Mouse (Mus musculus) ovary, postnatal 14 days (tissue): Measurements from ENCODE around the gene B3galt1.
A peak's percentile ranks its signal among the peaks of the same experiment; 100 is the strongest.

Experiments
- DNase-seq: peaks from one replicate; pipeline ENCODE4 v3.0.0; 2022; ENCODE audit warnings: low spot score

The B3galt1 gene

DNA sequence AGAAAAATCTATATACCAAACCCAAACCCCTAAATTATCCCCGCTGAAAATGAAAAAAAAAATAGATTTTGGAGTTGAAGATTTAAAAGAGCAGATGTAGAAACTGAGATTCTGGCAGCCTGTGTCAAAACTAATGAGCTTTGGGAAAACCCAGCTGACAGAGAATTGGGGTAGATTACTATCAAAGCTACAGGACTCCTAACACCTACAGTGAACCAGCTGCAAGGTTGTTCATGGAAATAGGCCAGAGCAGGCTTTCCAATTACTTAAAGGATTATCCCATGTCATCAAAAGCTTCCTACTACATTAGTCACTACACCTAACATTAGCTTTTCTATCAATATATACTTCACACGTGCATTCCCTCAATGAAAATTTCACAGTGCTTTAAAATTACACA, 165.1 kb downstream of the B3galt1 start:
- DNase-seq, result no peak

DNA sequence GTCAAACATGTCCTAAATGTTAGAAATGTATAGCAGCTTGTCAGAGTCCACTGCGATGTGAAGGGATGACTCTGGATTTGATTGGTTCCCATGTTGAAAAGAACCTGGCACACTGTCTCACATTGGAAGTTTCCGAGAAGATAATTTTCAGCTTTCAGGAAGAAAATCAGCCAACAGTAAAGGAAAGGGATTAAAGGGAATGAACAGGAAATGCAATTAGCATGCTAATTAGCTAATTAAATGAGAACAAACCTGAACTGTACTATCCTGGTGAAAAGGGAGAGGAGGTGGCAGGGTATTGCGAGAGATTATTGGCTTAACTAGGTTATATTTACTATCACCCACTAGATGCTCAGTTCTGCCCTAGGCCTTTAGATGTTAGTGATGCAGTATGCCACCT, 185.9 kb downstream of the B3galt1 start:
- DNase-seq, result no peak

DNA sequence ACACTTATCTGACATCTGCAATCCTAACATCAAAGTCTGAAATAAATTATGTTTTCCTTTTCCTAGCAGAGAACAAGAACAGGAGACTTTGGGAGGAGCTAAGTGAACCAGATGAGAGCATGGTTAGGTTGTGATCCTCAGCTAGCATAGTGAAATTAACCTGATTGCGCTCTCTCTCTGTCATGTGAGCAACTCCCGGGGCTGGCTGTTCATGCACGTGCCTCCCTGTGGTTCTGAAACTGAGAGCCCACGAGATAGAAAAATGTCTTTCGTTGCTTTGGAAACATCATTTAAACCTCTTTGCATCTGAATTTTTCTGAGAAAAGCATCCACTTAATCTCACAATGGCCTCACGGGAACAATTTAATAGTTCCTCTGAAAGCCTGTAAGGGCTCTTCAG, 190.8 kb downstream of the B3galt1 start:
- no peak for DNase-seq

DNA sequence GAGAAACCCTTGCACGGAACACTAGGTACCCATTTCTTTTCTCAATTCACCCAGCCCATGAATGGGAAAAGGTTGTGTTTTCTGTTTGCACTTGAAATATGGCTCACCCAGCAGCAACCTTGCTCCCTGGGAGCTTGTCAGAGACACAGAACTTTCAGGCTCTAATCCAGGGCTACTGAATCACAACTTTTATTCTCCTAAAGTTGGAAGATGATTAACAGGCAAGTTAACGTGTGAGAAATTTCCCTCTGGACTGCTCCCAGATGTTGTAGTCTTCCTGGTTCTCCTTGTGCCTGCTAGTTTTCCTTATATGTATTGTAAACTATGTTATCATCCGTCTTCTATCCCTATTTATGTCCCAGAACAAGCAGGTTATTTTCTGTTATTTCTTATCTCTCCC, 221.9 kb downstream of the B3galt1 start:
- DNase-seq, result no peak

DNA sequence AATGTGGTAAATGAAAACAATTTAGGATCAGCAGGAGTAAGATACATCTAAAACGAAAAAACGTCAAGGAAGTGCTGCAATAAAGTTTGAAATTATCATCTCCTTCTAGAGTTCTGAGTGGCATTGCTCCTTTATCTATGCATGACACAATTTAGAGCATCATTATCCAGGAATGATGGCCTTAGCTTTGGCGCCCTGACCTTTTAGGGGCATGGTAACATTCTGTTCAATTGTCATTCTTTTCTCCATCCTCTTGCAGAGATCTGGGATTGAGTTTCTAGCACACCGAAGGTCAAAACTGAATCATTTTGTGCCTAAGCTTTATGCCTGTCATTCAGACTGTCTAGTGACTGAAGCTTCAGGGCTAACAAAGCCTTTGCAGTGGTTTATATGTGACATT, 231.9 kb downstream of the B3galt1 start:
- no peak for DNase-seq

DNA sequence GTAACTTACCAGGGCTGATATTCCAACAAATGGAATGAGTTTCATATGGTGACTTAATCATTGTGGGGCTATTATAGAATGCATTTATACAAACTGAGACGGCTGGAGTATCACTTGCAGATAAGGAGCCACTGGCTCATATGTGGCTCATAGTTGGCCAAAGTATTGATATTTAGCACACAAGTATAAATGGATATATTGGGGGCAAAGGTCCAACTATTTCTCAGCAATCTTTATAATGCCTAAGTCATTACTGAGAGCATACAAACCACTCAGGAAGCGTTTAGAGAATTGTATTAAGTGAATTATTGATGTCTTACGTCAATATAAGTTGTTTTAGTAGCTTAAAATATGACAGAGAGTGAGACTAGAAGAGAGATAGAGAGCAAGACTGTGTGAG, 234.3 kb downstream of the B3galt1 start:
- no peak for DNase-seq

DNA sequence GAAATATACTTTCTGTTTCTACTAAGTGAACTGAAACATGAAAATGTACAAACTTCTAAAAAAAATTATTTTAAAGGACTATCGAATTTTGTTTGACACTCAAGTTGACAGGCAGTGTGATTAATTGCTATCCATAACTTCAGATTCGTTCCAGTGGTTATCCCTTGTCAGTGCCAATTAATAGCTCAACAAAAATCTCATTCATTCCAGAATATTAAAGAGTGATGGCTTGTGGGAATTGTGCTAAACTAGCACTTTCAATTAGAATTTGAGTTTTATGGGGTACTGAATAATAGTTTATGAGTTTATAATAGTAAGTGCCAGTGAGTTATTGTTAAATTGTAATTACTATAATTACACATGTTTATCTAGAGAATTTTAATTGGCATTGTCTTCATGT, 250.5 kb downstream of the B3galt1 start:
- no peak for DNase-seq

DNA sequence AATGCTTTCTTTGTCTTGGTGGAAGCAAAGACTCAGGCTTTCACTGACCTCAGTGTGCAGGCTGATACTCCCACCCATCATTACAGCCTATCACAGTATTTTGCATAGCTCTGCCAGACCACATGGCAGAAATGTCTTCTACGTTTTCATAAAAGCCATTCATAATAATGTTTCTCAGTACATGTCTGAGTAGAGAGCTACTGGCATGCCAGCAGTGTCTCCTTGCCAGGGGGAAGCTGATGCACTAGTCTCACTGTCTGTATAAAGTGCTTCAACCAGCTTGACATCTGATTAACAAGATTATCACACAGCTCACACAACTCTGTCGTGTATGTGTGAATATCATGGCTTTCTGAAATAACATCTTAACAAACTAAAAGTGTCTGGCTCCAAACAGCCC, 252.3 kb downstream of the B3galt1 start:
- no peak for DNase-seq

DNA sequence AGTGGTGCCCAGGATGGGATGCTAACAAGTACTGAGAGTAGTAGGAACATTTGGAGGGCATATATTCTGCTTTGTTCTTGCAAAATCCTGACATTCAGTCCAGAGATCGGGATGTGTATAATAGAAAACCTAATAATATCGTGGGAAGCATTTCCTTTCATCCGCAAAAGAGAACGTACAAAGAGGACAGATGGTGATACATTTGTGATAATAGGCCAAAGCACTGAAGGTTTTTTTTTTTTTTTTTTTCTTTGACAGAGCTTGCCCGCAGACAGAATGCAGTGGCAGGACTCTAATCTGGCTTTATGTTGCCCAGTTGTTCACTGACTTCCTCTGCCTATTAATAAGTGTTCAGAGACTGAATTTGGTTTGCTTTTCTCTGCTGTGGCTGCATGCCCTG, 256.7 kb downstream of the B3galt1 start:
- no peak for DNase-seq

DNA sequence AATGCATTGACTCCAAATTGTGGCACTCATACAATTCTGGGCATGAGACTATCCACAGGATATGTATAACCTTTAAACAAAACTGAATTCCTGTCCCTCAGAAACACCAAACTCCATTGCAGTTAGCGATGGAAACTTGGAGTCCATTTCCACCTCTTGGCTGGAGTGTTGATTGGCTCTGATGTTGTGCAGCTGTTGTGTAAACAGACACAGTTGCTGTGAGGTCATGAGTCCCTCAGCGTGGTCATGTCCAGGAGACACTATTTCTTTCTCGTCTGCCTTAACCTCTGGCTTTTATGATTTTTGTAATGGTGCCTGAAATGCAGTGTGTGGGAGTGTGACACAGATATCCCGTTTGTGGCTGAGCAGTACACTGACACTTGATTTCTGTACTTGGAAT, 262.0 kb downstream of the B3galt1 start:
- peak; percentile 11 for DNase-seq

DNA sequence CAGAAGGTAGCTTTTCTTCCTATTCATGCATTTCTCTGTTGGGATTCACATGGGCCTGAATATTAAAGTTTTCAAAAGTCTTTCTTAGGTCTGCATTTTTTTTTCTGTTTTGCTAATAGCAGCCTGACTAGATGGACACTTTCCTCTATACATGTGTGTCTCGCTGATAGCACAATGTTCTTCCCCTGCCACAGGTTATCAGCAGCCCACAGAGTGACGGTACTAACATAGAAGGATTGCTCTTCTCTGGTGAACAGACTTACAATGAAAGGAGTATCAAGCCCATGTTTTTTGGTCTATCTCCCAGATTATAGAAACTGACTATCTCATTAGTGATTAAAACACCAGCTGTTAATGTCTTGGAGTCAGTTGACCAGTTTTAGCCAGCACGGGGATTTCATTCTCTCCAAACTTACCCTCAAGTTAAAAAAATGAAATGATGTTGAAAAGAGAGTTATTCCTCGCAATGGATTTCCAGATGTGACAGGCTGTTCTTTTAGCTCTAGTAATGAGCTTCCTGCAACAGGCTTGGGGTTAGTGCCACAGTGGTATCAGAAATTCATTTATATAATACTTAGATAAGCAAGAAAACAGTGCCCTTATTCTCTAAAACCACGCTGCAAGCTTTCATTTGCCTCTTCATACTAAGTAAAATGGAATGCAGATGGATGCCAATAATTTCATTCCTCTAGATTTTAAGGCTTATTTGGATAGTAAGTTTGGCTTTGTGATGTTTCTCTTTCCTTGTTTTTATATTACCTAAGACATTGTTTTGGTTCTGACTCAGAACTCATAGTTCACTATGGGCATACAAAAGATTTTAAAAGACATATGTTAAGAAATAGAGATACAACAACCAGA, 263.6 kb downstream of the B3galt1 start:
- DNase-seq, result no peak

DNA sequence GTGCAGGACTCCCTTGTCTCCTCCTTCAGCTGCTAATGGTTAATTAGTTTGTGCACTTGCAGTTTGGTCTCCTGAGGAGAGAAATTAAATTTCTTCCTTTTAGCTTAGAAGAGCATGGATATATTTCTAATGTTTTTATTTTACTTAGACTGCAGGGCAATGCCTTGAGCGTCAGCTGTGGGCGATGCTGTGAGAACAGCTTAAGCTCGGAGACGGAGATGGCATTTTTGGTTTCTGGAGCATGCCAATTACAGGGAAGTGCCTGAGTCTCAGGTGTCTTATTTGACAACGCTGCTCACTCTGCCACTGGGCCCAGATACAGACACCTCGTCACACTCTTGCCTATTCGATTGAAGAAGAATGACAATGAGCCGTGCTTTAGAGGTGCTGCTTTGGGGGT, 282.1 kb downstream of the B3galt1 start:
- DNase-seq, result no peak

DNA sequence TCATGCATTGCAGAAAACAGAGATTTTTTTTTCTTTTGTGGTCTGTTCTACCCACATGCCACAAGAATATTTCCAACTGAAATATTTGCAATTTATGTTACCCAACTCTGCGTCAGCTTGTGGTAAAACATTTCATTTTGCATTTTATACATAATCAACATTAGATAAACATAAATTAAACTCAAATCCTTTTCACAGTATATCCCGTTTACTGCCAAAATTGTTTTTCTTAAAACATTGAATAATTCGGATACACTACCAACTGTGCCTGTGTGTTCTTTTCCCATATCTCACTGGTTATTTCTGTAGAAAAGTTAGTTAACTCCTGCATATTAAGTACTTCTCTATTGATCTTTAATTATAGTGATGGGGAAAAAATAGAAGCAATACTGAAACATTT, 285.1 kb downstream of the B3galt1 start:
- no peak for DNase-seq

DNA sequence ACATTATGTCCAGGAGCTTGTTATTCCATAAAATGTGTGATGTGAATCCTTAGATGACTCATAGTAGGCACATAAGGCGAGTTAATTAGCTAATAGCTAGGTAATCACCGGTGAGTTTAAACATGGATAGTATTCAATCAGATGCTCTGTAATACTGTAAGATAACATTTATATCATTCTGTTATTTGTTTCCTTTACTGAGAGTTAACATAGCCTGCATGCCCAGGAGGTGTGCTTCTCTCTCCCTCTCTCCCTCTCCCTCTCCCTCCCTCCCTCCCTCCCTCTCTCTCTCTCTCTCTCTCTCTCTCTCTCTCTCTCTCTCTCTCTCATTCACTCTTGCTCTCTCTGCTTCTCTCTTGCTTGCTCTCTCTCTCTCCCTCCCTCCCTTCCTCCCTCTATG, 292.7 kb downstream of the B3galt1 start:
- no peak for DNase-seq

DNA sequence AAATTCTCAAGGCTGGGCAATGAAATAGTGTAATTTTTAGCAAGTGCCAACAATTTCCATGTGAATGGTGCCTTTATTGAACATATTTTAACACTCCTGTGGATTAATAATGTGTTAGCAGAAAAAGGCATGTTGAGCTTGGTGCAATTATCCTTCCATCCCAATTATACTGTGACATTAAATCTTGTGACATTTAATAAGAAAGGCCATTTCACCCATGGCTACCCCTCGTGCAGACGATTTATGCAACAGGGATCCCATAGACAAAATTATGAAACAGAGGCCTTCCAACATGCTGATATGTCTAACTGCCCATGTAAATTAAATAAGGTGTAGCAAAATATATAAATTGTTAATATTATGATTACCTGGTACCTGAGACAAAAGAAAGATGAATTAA, 293.3 kb downstream of the B3galt1 start:
- no peak for DNase-seq

DNA sequence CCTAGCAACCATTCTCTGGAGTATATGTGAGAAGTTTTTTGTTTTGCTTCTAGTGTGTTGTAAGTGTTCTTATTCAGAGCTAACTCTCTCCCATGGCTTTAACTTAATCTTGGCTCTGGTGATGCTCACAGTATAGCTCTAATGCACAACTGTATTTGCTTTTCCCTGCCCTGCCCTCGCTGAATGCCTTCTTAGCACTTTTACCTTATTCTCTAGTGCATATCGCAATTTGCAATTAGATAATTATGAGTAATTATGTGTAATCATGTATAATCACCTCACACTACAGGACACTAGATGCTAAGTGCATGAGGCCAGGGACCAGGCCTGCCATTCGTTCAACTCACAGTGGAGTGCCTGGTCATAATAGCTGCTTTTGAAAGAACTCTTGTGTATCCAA, 307.7 kb downstream of the B3galt1 start:
- DNase-seq, result no peak

DNA sequence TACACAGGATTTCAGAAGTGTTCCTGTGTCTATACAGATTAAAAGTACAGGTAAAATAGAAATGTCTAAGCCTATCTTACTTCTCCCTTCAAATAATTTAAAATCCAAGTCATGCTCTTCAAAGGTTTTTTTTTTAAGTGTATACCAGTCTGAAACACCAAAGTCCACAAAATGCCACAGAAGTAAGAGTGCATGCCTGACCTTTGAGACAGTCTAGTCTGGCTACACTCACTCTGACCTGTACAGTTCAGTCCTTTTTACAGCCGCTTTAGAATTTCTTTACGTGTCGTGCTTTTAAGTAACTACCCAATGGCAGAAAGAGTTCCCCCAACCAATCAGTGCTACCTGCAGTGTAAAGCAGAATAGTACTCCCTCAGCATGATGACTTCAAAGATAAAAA, 314.2 kb downstream of the B3galt1 start:
- DNase-seq, result no peak

DNA sequence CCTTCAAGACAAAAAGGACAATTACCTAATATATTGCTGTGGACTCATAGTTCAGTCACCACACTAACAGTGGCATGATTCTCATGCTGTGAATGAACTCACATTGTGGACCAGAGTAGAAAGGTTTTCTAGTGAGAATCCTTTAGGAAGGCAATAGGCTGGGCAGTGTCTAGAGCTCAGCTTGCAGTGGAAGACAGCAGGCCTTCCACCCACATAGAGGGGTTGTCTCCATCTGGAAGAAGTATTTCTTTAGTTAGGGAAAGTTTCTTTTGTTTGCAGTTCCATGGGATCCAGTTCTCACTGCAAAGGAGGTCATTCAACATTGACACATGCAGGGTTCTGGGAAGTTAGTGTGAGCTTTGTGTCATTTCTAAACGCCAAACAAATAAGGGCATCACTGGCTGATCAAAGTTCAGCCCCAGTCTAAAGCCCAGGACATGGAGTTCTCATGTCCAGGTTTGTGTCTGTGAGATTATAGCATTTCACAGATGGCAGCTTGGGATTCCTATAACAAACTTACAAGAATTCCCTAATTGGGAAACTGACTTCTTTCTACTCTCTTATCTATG, 316.1 kb downstream of the B3galt1 start:
- no peak for DNase-seq

DNA sequence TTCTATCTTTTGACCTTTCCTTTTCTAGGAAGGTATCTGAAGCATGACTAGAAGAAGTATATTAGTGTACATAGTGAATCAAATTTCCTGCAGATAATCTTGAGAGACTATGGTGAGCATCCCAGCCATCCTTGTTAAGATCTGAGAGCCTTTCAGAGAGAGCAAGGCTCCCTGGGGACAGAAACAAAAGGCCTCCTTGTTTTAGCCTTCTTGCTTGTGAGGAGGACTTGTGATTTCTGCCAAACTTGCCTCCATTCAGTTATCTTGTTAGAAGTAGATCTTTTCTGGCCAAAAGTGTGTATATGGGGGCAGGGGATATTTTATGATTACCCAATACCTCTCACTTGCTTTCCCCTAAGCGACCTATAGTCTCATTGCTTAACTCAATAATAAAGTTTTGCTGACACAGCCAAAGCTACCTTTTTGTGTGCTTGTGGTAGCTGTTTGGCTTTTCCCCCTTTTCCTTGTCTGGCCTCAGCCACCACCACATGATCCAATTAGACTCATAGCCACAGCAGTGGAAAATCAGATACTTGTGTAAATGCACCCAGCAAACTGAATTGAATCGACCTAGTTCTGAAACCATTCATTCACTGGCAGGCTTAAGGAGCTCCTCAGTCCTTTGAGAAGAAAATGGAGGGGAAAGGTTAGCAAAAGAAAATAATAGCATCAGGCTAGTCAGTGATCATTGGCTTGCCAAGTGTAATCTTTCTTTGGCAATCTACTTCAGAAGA, 332.5 kb downstream of the B3galt1 start:
- DNase-seq, result no peak

DNA sequence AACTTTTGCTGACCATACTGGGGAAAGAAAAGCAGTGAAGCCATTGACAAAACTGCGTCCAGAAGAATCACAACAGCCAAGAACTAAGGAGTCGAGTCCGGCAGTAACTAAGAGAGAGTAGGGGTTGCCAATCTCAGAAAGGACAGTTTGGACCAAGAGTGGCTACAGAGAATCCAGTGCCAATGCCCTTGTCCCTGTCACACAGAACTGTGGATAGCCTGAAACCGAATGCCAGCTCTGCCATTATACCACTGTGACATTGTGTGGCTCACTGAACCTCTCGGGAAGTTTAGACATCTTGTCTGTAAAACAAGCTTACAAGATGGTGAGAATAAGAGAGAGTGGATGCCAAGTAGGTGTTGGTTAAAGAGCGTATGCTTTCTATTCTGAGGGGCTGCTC, 335.9 kb downstream of the B3galt1 start:
- DNase-seq, result no peak

DNA sequence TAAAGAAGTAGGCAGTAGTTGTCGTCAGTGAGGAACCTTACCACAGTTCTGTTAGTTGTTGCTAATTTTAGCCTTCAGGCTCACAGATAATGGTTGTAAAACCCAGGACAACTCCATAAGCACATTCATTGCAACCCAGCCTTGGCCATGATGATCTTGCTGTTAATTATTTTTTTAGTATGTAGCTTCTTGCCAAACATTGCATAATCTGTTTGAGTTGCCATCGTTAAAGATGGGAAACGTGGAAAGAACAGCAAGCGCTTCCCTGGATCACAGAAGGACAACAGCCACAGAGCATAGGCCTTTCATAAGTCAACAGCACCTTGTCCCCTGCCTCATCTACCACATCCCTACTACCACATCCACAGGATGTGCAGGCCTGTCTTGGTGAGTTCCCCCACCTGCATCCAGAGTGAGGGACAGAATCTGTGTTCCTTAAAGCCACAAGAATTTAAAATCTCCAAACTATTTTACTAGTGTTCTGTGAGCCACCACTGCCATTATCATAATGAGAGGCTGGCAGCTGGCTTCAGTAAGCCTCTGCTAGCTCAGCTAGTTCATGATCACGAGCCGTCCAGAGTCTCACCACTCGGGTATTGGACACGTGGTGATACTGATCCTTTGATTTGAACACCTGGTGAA, 337.1 kb downstream of the B3galt1 start:
- no peak for DNase-seq

DNA sequence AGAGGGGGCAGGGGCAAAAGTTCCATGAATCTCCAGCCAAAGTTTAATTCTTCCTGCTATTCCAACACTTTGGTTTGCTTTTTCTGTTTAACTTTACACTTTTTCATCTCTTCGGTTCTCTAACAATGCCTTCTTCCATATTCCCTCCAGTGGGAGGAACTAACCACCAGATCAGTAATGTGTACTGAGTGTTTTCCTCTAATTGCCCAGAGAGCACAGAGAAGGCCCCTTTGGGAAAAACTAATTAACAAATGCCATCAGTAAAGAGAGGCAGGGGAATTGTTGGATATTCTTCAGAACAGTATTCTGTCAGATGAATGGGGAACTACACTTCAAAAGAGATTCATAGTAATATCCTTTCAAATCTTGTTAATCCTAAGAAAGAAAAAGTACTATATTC, 338.1 kb downstream of the B3galt1 start:
- no peak for DNase-seq

DNA sequence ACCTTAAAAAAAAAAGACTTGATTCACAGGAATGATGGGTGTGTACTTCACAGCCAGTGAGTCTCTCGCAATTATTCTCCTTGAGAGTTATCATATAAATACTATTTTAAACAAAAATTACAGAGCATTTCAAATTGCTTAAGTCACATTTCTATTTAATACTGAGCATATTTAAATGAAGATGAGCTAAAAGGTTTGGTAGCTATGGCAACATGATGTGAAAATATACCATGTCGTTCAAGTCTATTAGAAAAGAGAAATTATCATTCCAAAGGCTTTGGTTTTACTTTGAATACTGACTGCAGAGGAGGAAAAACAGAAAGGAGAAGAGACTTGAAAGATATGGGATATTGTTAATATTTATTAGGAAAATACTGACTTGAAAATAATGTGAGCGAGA, 366.3 kb downstream of the B3galt1 start:
- DNase-seq, result no peak
